Mouse (Mus musculus) embryo, embryonic 11.5 days (tissue): ENCODE measurements around the gene Vmn2r91.
"Not testable (repeated sequence)": the region's sequence is repeated elsewhere in the genome, so short reads cannot be mapped to it uniquely, and the experiment has no call there.

Experiments used
- DNase-seq: peaks from one replicate; pipeline ENCODE4 v3.0.0-alpha.2; 2012; ENCODE audit warnings: low read depth, low spot score

Gene Vmn2r91

DNA sequence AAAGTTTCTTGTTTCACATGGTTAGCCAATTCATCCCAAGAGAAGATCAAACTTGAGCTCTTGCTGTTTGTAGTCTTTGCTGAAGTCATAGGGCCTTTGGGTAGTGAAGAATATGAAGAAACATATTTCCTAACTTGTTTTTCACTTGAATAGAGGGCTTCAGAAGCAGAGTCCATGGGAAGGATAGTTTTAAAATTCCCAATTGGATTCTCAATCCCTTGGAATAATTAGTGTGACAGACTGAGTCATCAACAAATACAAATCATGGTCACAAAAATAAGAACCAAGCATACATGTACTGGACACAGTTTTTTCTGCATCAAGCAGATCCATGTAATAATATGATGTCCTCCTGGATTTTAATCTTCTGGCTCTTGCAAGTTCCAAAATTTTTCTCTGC, at the start of gene Vmn2r91:
Gene Vmn2r91, plus strand, starts transcription at position 301 of the 400 bp plus-strand sequence.
- DNase-seq: not testable (repeated sequence)

DNA sequence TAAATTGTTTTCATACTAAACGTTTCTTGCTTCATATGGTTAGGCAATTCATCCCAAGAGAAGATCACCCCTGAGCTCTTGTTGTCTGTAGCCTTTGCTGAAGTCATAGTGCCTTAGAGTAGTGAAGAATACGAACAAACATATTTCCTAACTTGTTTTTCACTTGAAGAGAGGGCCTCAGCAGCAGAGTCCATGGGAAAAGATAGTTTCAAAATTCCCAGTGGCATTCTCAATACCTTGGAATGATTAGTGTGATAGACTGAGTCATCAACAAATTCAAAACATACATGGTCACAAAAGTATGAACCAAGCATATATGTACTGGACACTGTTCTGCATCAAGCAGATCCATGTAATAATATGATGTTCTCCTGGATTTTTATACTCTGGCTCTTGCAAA, 35.7 kb upstream of the Vmn2r91 start, which contains the start of gene Vmn2r124:
Gene Vmn2r124, plus strand, starts transcription at position 301 of the 400 bp plus-strand sequence.
- DNase-seq: no peak

DNA sequence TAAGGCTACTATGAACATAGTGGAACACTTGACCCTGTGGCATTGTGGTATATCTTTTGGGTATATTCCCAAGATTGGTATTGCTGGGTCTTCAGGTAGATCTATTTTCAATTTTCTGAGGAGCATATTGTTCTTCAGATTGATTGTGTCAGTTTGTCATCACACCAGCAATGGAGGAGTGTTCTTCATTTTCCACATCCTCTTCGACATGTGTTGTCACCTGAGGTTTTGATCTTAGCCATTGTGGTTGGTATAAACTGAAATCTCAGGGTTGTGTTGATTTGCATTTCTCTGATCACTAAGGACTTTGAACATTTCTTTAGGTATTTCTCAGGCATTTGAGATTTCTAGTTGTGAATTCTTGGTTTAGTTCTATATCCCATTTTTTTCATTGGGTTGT, 10.8 kb downstream of the Vmn2r91 start:
- not testable (repeated sequence) for DNase-seq

DNA sequence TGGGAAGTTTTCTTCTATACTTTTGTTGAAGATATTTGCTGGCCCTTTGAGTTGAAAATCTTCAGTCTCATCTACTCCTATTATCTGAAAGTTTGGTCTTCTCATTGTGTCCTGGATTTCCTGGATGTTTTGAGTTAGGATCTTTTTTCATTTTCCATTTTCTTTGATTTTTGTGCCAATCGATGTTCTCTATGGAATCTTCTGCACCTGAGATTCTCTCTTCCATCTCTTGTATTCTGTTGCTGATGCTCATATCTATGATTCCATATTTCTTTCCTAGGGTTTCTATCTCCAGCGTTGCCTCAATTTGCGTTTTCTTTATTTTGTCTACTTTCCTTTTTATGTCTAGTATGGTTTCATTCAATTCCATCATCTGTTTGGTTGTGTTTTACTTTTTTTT, 17.4 kb downstream of the Vmn2r91 start:
- DNase-seq: not testable (repeated sequence)

DNA sequence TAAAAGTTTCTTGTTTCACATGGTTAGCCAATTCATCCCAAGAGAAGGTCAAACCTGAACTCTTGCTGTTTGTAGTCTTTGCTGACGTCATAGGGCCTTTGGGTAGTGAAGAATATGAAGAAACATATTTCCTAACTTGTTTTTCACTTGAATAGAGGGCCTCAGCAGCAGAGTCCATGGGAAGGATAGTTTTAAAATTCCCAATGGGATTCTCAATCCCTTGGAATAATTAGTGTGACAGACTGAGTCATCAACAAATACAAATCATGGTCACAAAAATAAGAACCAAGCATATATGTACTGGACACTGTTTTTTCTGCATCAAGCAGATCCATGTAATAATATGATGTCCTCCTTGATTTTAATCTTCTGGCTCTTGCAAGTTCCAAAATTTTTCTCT, 66.8 kb downstream of the Vmn2r91 start, which contains the start of gene Vmn2r92:
Gene Vmn2r92, plus strand, starts transcription at position 301 of the 400 bp plus-strand sequence.
- DNase-seq: not testable (repeated sequence)

DNA sequence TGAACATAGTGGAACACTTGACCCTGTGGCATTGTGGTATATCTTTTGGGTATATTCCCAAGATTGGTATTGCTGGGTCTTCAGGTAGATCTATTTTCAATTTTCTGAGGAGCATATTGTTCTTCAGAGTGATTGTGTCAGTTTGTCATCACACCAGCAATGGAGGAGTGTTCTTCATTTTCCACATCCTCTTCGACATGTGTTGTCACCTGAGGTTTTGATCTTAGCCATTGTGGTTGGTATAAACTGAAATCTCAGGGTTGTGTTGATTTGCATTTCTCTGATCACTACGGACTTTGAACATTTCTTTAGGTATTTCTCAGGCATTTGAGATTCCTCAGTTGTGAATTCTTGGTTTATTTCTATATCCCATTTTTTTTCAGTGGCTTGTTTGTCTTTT, 76.4 kb downstream of the Vmn2r91 start:
- DNase-seq: not testable (repeated sequence)
